Mouse (Mus musculus): ENCODE results near the gene Gpn1. TPM values are rescaled to one million over a fixed set of nuclear protein-coding genes. Genes with fewer than 3 reads are reported as not detected.

Gene Gpn1
- polyA plus RNA-seq, 1 experiment from 2014 or later, result 73.3 TPM

Other genes with a start within 250 kb of the Gpn1 start
- gene Krtcap3, start 243.1 kb upstream of the Gpn1 start, polyA plus RNA-seq (2014; fragmentation: Nextera tagmentation; extraction: Ambion mirVana), result 2.5 and 3.0 TPM in 2 replicates
- 26.7 and 28.1 TPM in 2 replicates for gene Ift172, start 203.6 kb upstream of the Gpn1 start, polyA plus RNA-seq (2014; fragmentation: Nextera tagmentation; extraction: Ambion mirVana)
- gene Fndc4, start 198.7 kb upstream of the Gpn1 start, polyA plus RNA-seq (2014; fragmentation: Nextera tagmentation; extraction: Ambion mirVana), result 86.9 and 128 TPM in 2 replicates
- 0.16 and 0.53 TPM in 2 replicates for gene Gckr, start 197.3 kb upstream of the Gpn1 start, polyA plus RNA-seq (2014; fragmentation: Nextera tagmentation; extraction: Ambion mirVana)
- 87.8 and 113 TPM in 2 replicates for gene Zfp512, start 42.3 kb upstream of the Gpn1 start, polyA plus RNA-seq (2014; fragmentation: Nextera tagmentation; extraction: Ambion mirVana)
- gene 4930548H24Rik, start 9.0 kb upstream of the Gpn1 start, polyA plus RNA-seq (2014; fragmentation: Nextera tagmentation; extraction: Ambion mirVana), result 0.13 TPM in 1 of 2 replicates, not detected in the other
- 28.6 and 28.9 TPM in 2 replicates for gene Slc4a1ap, start 32.3 kb downstream of the Gpn1 start, polyA plus RNA-seq (2014; fragmentation: Nextera tagmentation; extraction: Ambion mirVana)
- gene Supt7l, start 33.1 kb downstream of the Gpn1 start, polyA plus RNA-seq (2014; fragmentation: Nextera tagmentation; extraction: Ambion mirVana), result 18.0 and 18.3 TPM in 2 replicates
- gene Mrpl33, start 102.2 kb downstream of the Gpn1 start, polyA plus RNA-seq (2014; fragmentation: Nextera tagmentation; extraction: Ambion mirVana), result 179 and 211 TPM in 2 replicates
- gene Rbks, start 202.9 kb downstream of the Gpn1 start, polyA plus RNA-seq (2014; fragmentation: Nextera tagmentation; extraction: Ambion mirVana), result 3.0 and 3.1 TPM in 2 replicates
- gene Babam2, start 202.9 kb downstream of the Gpn1 start, polyA plus RNA-seq (2014; fragmentation: Nextera tagmentation; extraction: Ambion mirVana), result 33.5 and 35.7 TPM in 2 replicates